Mouse (Mus musculus) limb, embryonic 14.5 days (tissue): ENCODE results near the gene Capn7. TPM values are rescaled to one million over a fixed set of nuclear protein-coding genes. Genes with fewer than 3 reads are reported as not detected.

ENCODE experiments used
- ATAC-seq: fragments of 200-750 bp; cut with Nextera tagmentation; 2 replicates; pipeline ENCODE4 v1.8.0; 2017; ENCODE audit warnings: low read depth, moderate number of reproducible peaks, moderate TSS enrichment; ENCODE audit not compliant: low FRiP score
- DNase-seq: peaks from one replicate; pipeline ENCODE4 v3.0.0-alpha.2; 2015; ENCODE audit warnings: low spot score
- H3K27ac ChIP-seq: fragments of 300-500 bp; sonication (generic); replicated peaks from 2 replicates; pipeline ENCODE4 v1.5.1; 2014; ENCODE audit warnings: low read depth, mild to moderate bottlenecking, low read length, moderate library complexity, mixed read lengths
- H3K27me3 ChIP-seq: fragments of 300-500 bp; sonication (generic); 2 replicates; pipeline ENCODE4 v1.6.1; 2014; ENCODE audit warnings: low read length, mixed read lengths; ENCODE audit not compliant: control insufficient read depth, insufficient read depth
- H3K36me3 ChIP-seq: fragments of 300-500 bp; sonication (generic); 2 replicates; pipeline ENCODE4 v1.6.1; 2014; ENCODE audit warnings: mild to moderate bottlenecking, low read length, moderate library complexity, mixed read lengths; ENCODE audit not compliant: control insufficient read depth, insufficient read depth
- H3K4me1 ChIP-seq: fragments of 300-500 bp; sonication (generic); 2 replicates; pipeline ENCODE4 v1.6.1; 2014; ENCODE audit warnings: antibody characterized with exemption, low read length, mixed read lengths; ENCODE audit not compliant: control insufficient read depth, insufficient read depth
- H3K4me2 ChIP-seq: fragments of 300-500 bp; sonication (generic); replicated peaks from 2 replicates; pipeline ENCODE4 v1.6.1; 2014; ENCODE audit warnings: low read depth, mild to moderate bottlenecking, low read length, moderate library complexity; ENCODE audit not compliant: severe bottlenecking
- H3K4me3 ChIP-seq: fragments of 300-500 bp; sonication (generic); replicated peaks from 2 replicates; pipeline ENCODE4 v1.5.1; 2014; ENCODE audit warnings: low read length
- H3K9ac ChIP-seq: fragments of 300-500 bp; sonication (generic); 2 replicates; pipeline ENCODE4 v1.6.1; 2014; ENCODE audit warnings: mild to moderate bottlenecking, low read depth, low read length, moderate library complexity; ENCODE audit not compliant: severe bottlenecking
- H3K9me3 ChIP-seq: fragments of 300-500 bp; sonication (generic); 2 replicates; pipeline ENCODE4 v1.6.1; 2016; ENCODE audit warnings: low read length; ENCODE audit not compliant: control insufficient read depth
- POLR2A ChIP-seq: fragments of 200-500 bp; IDR thresholded peaks from 2 replicates; pipeline ENCODE4 v1.8.0; 2012; ENCODE audit warnings: inconsistent platforms, mild to moderate bottlenecking, moderate library complexity, borderline replicate concordance; ENCODE audit not compliant: insufficient read depth, insufficient read length; ENCODE audit errors: extremely low read depth
- WGBS: fragments of 180-500 bp; shearing (Covaris S2); extraction: QIAGEN DNeasy Blood & Tissue Kit; methylation state at CpG from one replicate; pipeline ENCODE4 v1.1.7; 2014; 5-methylcytosine and 5-hydroxymethylcytosine counted together
- polyA plus RNA-seq, 2 experiments: library from polyadenylated mRNA; depleted of rRNA in 1 of 2; stranded (reverse) in 1 of 2; unstranded in 1 of 2; fragments of >200 nt; fragmentation: Nextera tagmentation in 1 of 2; extraction: Ambion mirVana in 1 of 2; gene quantifications; 2 replicates each; pipeline versions ENCODE4 v1.2.1 to v1.2.3; 2012 to 2014

Capn7 gene
- polyA plus RNA-seq, 2 experiments = 44.1 to 44.7 TPM

- no peak overlapping the region for H3K4me3 ChIP-seq
- no peak overlapping the region for H3K9ac ChIP-seq
- H3K27ac ChIP-seq = no peak overlapping the region
- DNase-seq = no peak
- no peaks in the 10 kb centered on the region for H3K9me3 ChIP-seq
- H3K36me3 ChIP-seq = no peaks in the 10 kb centered on the region
- TF ChIP-seq POLR2A = no peak
- WGBS = 52% methylated on average over 5 of the region's 5 CpGs
- no peak for ATAC-seq
- H3K27me3 ChIP-seq = no peaks in the 10 kb centered on the region
- no peaks in the 10 kb centered on the region for H3K4me1 ChIP-seq
- H3K4me2 ChIP-seq = no peak overlapping the region
These were observed 10.9 kb upstream of the Capn7 start for GRCm38 (mm10) chr14:31325551-31325950.

GRCm38 (mm10) chr14:31326770-31327169, 9.7 kb upstream of the Capn7 start:
- Histone ChIP-seq H3K9ac (no peak overlapping the region), H3K4me2 (no peak overlapping the region), H3K36me3 (no peaks in the 10 kb centered on the region), H3K27me3 (no peaks in the 10 kb centered on the region), H3K9me3 (no peaks in the 10 kb centered on the region), H3K27ac (no peak overlapping the region), H3K4me1 (no peaks in the 10 kb centered on the region), H3K4me3 (no peak overlapping the region)
- ATAC-seq = no peak
- no peak for TF ChIP-seq POLR2A
- 60% methylated on average over 7 of the region's 7 CpGs for WGBS
- no peak for DNase-seq

GRCm38 (mm10) chr14:31327196-31327595, 9.2 kb upstream of the Capn7 start:
- no peak for TF ChIP-seq POLR2A
- ATAC-seq = no peak
- WGBS = 94% methylated on average over 1 of the region's 1 CpGs
- Histone ChIP-seq H3K9ac (no peak overlapping the region), H3K4me1 (no peaks in the 10 kb centered on the region), H3K27me3 (no peaks in the 10 kb centered on the region), H3K4me2 (no peak overlapping the region), H3K36me3 (no peaks in the 10 kb centered on the region), H3K27ac (no peak overlapping the region), H3K4me3 (no peak overlapping the region), H3K9me3 (no peaks in the 10 kb centered on the region)
- no peak for DNase-seq

GRCm38 (mm10) chr14:31327681-31328080, 8.8 kb upstream of the Capn7 start:
- no peak for TF ChIP-seq POLR2A
- H3K4me2 ChIP-seq = no peak overlapping the region
- no peak overlapping the region for H3K4me3 ChIP-seq
- no peaks in the 10 kb centered on the region for H3K36me3 ChIP-seq
- 68% methylated on average over 4 of the region's 4 CpGs for WGBS
- H3K27me3 ChIP-seq = no peaks in the 10 kb centered on the region
- no peak for DNase-seq
- H3K27ac ChIP-seq = no peak overlapping the region
- no peaks in the 10 kb centered on the region for H3K4me1 ChIP-seq
- no peaks in the 10 kb centered on the region for H3K9me3 ChIP-seq
- H3K9ac ChIP-seq = no peak overlapping the region
- ATAC-seq = no peak

- WGBS = 48% methylated on average over 2 of the region's 2 CpGs
- Histone ChIP-seq H3K9me3 (no peaks in the 10 kb centered on the region), H3K36me3 (no peaks in the 10 kb centered on the region), H3K4me1 (no peaks in the 10 kb centered on the region), H3K27ac (no peak overlapping the region), H3K4me3 (no peak overlapping the region), H3K4me2 (no peak overlapping the region), H3K27me3 (no peaks in the 10 kb centered on the region), H3K9ac (no peak overlapping the region)
- no peak for ATAC-seq
- no peak for DNase-seq
- no peak for TF ChIP-seq POLR2A
These were observed 6.7 kb upstream of the Capn7 start for GRCm38 (mm10) chr14:31329741-31330140.

- ATAC-seq = no peak
- Histone ChIP-seq H3K9ac (no peak overlapping the region), H3K4me3 (no peak overlapping the region), H3K4me1 (no peaks in the 10 kb centered on the region), H3K27ac (no peak overlapping the region), H3K4me2 (no peak overlapping the region), H3K36me3 (no peaks in the 10 kb centered on the region), H3K27me3 (no peaks in the 10 kb centered on the region), H3K9me3 (no peaks in the 10 kb centered on the region)
- TF ChIP-seq POLR2A = no peak
- 81% methylated on average over 4 of the region's 4 CpGs for WGBS
- no peak for DNase-seq
These were observed 5.5 kb upstream of the Capn7 start for GRCm38 (mm10) chr14:31330957-31331356.
